ENCODE assay signal across 16 mouse cellular contexts in genomic region chr1:73807206-73807605, GRCm38 (mm10).
"Had no signal": no experiment of that assay in that cellular context is flagged by ENCODE, and none has a peak within 500 bp of the region (broad histone marks: within the 10 kb centered on the region; RNA-seq: fewer than 3 reads in every experiment).

No protein-coding gene starts in this region.

- ATAC-seq: intestine, embryonic 15.5 days; midbrain, embryonic 16.5 days had no signal

- H3K27ac ChIP-seq: intestine, embryonic 15.5 days; left cerebral cortex, adult 2 months; limb, embryonic 15.5 days; liver, embryonic 13.5 days; midbrain, embryonic 12.5 days; neural tube, embryonic 13.5 days; stomach, embryonic 15.5 days had no signal

- H3K4me3 ChIP-seq: intestine, embryonic 15.5 days; left cerebral cortex, adult 2 months; limb, embryonic 15.5 days; liver, embryonic 13.5 days; midbrain, embryonic 12.5 days; neural tube, embryonic 13.5 days; stomach, embryonic 15.5 days had no signal

- H3K4me2 ChIP-seq: intestine, embryonic 15.5 days; limb, embryonic 15.5 days; liver, embryonic 13.5 days; lung, embryonic 14.5 days; midbrain, embryonic 12.5 days; neural tube, embryonic 13.5 days; stomach, embryonic 15.5 days had no signal

- H3K4me1 ChIP-seq: intestine, embryonic 15.5 days; limb, embryonic 15.5 days; liver, embryonic 13.5 days; midbrain, embryonic 12.5 days; neural tube, embryonic 13.5 days; stomach, embryonic 15.5 days had no signal

- H3K9ac ChIP-seq: intestine, embryonic 15.5 days; limb, embryonic 15.5 days; liver, embryonic 13.5 days; lung, embryonic 14.5 days; midbrain, embryonic 12.5 days; neural tube, embryonic 13.5 days; stomach, embryonic 15.5 days had no signal

- H3K27me3 ChIP-seq: intestine, embryonic 15.5 days; limb, embryonic 15.5 days; liver, embryonic 13.5 days; midbrain, embryonic 12.5 days; neural tube, embryonic 13.5 days; stomach, embryonic 15.5 days had no signal

- DNase-seq: kidney, adult 18-20 months; kidney, postnatal 10 days; kidney, postnatal 4 days; liver, embryonic 13.5 days; lung, embryonic 14.5 days; retina, postnatal 1 day; right cerebral cortex, postnatal 4 days; thymus, adult 2 months; thymus, postnatal 25 days had no signal

- H3K36me3 ChIP-seq: intestine, embryonic 15.5 days; limb, embryonic 15.5 days; liver, embryonic 13.5 days; midbrain, embryonic 12.5 days; neural tube, embryonic 13.5 days; stomach, embryonic 15.5 days had no signal

- H3K9me3 ChIP-seq: intestine, embryonic 15.5 days; limb, embryonic 15.5 days; liver, embryonic 13.5 days; midbrain, embryonic 12.5 days; neural tube, embryonic 13.5 days; stomach, embryonic 15.5 days had no signal
